Mouse (Mus musculus) left cerebral cortex, postnatal 25 days (tissue): ENCODE results near the gene Fam131c. TPM values are rescaled to one million over a fixed set of nuclear protein-coding genes. Genes with fewer than 3 reads are reported as not detected.
A peak's percentile ranks its signal among the peaks of the same experiment; 100 is the strongest.

Source experiments
- DNase-seq, 2 experiments: peaks; one replicate each; pipeline ENCODE4 v3.0.0; 2022; ENCODE audit warnings: low spot score in 2 of 2, mixed read lengths in 1 of 2
- intact Hi-C: fragments of 180-260 bp; cut with DNase I; formaldehyde crosslinking; loops from one replicate; pipeline ENCODE4 v1.15.1; 2025
- total RNA-seq, 2 experiments: library from RNA; stranded (reverse); gene quantifications; 2 replicates each; pipeline ENCODE4 v1.2.3; 2021

Fam131c gene
- total RNA-seq, 2 experiments from 2014 or later: 3.1 to 3.5 TPM

GRCm38 (mm10) chr4:141400171-141400570, 32.2 kb downstream of the Fam131c start:
- intact Hi-C loops: no loop called here

GRCm38 (mm10) chr4:141404518-141405313, 36.7 kb downstream of the Fam131c start:
- intact Hi-C loops: loop anchor here (1.0 to 2.0 kb wide), 2 partner anchors 26 to 171 kb away; no protein-coding TSS in a partner anchor

More at GRCm38 (mm10) chr4:141400171-141400570, 32.2 kb downstream of the Fam131c start:
- no peak for DNase-seq

GRCm38 (mm10) chr4:141405314-141405622, 37.2 kb downstream of the Fam131c start:
- intact Hi-C loops: loop anchor here (2.0 kb wide), 1 partner anchor 26 kb away; no protein-coding TSS in a partner anchor
- DNase-seq: no peak

More at GRCm38 (mm10) chr4:141404518-141405313, 36.7 kb downstream of the Fam131c start:
- peak; percentile 86 to 94 for DNase-seq

GRCm38 (mm10) chr4:141406516-141407299, 38.7 kb downstream of the Fam131c start:
- no peak for DNase-seq
- intact Hi-C loops: no loop called here

- intact Hi-C loops: no loop called here
- no peak for DNase-seq
These were observed 40.6 kb downstream of the Fam131c start for GRCm38 (mm10) chr4:141408577-141408976.

- no peak for DNase-seq
- intact Hi-C loops: no loop called here
These were observed 43.5 kb downstream of the Fam131c start for GRCm38 (mm10) chr4:141411430-141411992.

GRCm38 (mm10) chr4:141415924-141416323, 47.9 kb downstream of the Fam131c start, which contains the start of gene Clcnkb:
Gene Clcnkb (minus strand): TSS chr4:141416014.
- no peak for DNase-seq
- intact Hi-C loops: no loop called here

- intact Hi-C loops: no loop called here
- DNase-seq: peak in 1 of 2 experiments; percentile 45
These were observed 51.6 kb downstream of the Fam131c start for GRCm38 (mm10) chr4:141419398-141420191.

- intact Hi-C loops: no loop called here
- DNase-seq: no peak
These were observed 52.3 kb downstream of the Fam131c start, which contains the start of gene Hspb7 for GRCm38 (mm10) chr4:141420192-141420829. Gene Hspb7 (plus strand): TSS chr4:141420779.

GRCm38 (mm10) chr4:141420886-141421285, 52.9 kb downstream of the Fam131c start:
- intact Hi-C loops: no loop called here
- no peak for DNase-seq

GRCm38 (mm10) chr4:141421423-141421822, 53.4 kb downstream of the Fam131c start:
- no peak for DNase-seq
- intact Hi-C loops: no loop called here

GRCm38 (mm10) chr4:141422841-141423240, 54.8 kb downstream of the Fam131c start:
- intact Hi-C loops: no loop called here
- DNase-seq: no peak

GRCm38 (mm10) chr4:141423288-141423687, 55.3 kb downstream of the Fam131c start:
- intact Hi-C loops: no loop called here

GRCm38 (mm10) chr4:141423691-141424431, 55.8 kb downstream of the Fam131c start:
- DNase-seq: no peak
- intact Hi-C loops: no loop called here

More at GRCm38 (mm10) chr4:141423288-141423687, 55.3 kb downstream of the Fam131c start:
- no peak for DNase-seq

GRCm38 (mm10) chr4:141425484-141426479, 57.8 kb downstream of the Fam131c start:
- peak; percentile 78 to 91 for DNase-seq
- intact Hi-C loops: no loop called here

GRCm38 (mm10) chr4:141426796-141427745, 59.1 kb downstream of the Fam131c start:
- intact Hi-C loops: no loop called here
- DNase-seq: no peak
